Mouse (Mus musculus) cortical plate, adult 2 months (tissue): ENCODE measurements at regions not wholly inside any gene's neighbourhood (a gene's known extent, or its start where the extent isn't known, plus 50 kb on each side); places are given as distances from the start of the nearest gene placed in this dataset.

ENCODE experiments used
- CTCF ChIP-seq: fragments of 200-500 bp; IDR thresholded peaks from 2 replicates; pipeline ENCODE4 v1.5.1; 2011; ENCODE audit warnings: mild to moderate bottlenecking, control low read depth, low read length; ENCODE audit not compliant: insufficient read depth; ENCODE audit errors: extremely low read depth
- POLR2A ChIP-seq: fragments of 200-500 bp; IDR thresholded peaks from 2 replicates; pipeline ENCODE4 v1.6.1; 2011; ENCODE audit warnings: mild to moderate bottlenecking, low read length, control low read depth; ENCODE audit not compliant: insufficient read depth; ENCODE audit errors: extremely low read depth

- TF ChIP-seq POLR2A (no peak), CTCF (no peak)
Measured at GRCm38 (mm10) chr7:111855309-111855708, 75.5 kb upstream of the Galnt18 start.
